Mouse (Mus musculus) A20 (cell line): Measurements from ENCODE around the gene Lrrc8d.

Experiments
- DNase-seq: peaks from one replicate; pipeline ENCODE4 v3.0.0-alpha.2; 2011; ENCODE audit warnings: low read depth, low spot score

Gene Lrrc8d

GRCm38 (mm10) chr5:105858754-105859694, 159.3 kb downstream of the Lrrc8d start:
- DNase-seq, result no peak

GRCm38 (mm10) chr5:105859716-105860460, 160.1 kb downstream of the Lrrc8d start:
- no peak for DNase-seq

GRCm38 (mm10) chr5:105860461-105860835, 160.7 kb downstream of the Lrrc8d start:
- DNase-seq, result no peak

- no peak for DNase-seq
Measured at GRCm38 (mm10) chr5:105861616-105862015, 161.8 kb downstream of the Lrrc8d start.

GRCm38 (mm10) chr5:105865110-105865628, 165.4 kb downstream of the Lrrc8d start:
- peak; percentile 23 for DNase-seq

- DNase-seq, result no peak
Measured at GRCm38 (mm10) chr5:105867427-105867826, 167.7 kb downstream of the Lrrc8d start.

- DNase-seq, result no peak
Measured at GRCm38 (mm10) chr5:105867841-105868447, 168.2 kb downstream of the Lrrc8d start.

- DNase-seq, result peak; percentile 69
Measured at GRCm38 (mm10) chr5:105868593-105868992, 168.8 kb downstream of the Lrrc8d start.

GRCm38 (mm10) chr5:105869739-105870138, 170.0 kb downstream of the Lrrc8d start:
- DNase-seq, result no peak

GRCm38 (mm10) chr5:105871140-105871539, 171.4 kb downstream of the Lrrc8d start:
- DNase-seq, result no peak

- no peak for DNase-seq
Measured at GRCm38 (mm10) chr5:105872176-105872575, 172.4 kb downstream of the Lrrc8d start.

GRCm38 (mm10) chr5:105872916-105873315, 173.1 kb downstream of the Lrrc8d start:
- DNase-seq, result no peak

GRCm38 (mm10) chr5:105873774-105874173, 174.0 kb downstream of the Lrrc8d start:
- no peak for DNase-seq

GRCm38 (mm10) chr5:105874476-105874875, 174.7 kb downstream of the Lrrc8d start:
- DNase-seq, result no peak

- DNase-seq, result peak; percentile 94
Measured at GRCm38 (mm10) chr5:105876068-105876924, 176.5 kb downstream of the Lrrc8d start, which contains the start of gene Zfp326. TSS of gene Zfp326 (plus strand) at chr5:105876565.

- peak; percentile 66 for DNase-seq
Measured at GRCm38 (mm10) chr5:105876925-105877774, 177.4 kb downstream of the Lrrc8d start.
